Mouse (Mus musculus): ENCODE data around the gene Wdr27.

GRCm38 (mm10) chr17:14874656-14875204, 68.2 kb downstream of the Wdr27 start:
- TF ChIP-seq CTCF (IDR thresholded peaks at IDR 0.05; ENCODE audit: control insufficient read depth, insufficient read depth, insufficient replicate concordance, low read depth, low read length) (no peak), POLR2A (IDR thresholded peaks at IDR 0.05; ENCODE audit: control insufficient read depth, low read depth, low read length) (no peak)

Data from testis, adult 2 months (tissue).